11 mouse cellular contexts compared by ENCODE assay signal in genomic region chr12:99921045-99921444, GRCm38 (mm10). TPM values are rescaled to one million over a fixed set of nuclear protein-coding genes. Genes with fewer than 3 reads are reported as not detected.
A peak's percentile ranks its signal among the peaks of the same experiment; 100 is the strongest.
DNase-seq lines count a peak whose midpoint lies in the region; ATAC-seq and TF ChIP-seq lines count a peak whose summit lies in the region.
"Had no signal": no experiment of that assay in that cellular context is flagged by ENCODE, and none has a peak within 500 bp of the region (broad histone marks: within the 10 kb centered on the region; RNA-seq: fewer than 3 reads in every experiment).

No protein-coding gene starts in this region.

- no peaks in the 10 kb centered on the region for H3K9me3 ChIP-seq in hindbrain, postnatal 0 days (ENCODE audit: low read length)
- H3K9me3 ChIP-seq in hindbrain, embryonic 13.5 days, result no peaks in the 10 kb centered on the region
- H3K9me3 ChIP-seq in embryonic facial prominence, embryonic 11.5 days (replicated peaks; ENCODE audit: control insufficient read depth, low read length), result no peaks in the 10 kb centered on the region
- H3K9me3 ChIP-seq: heart, embryonic 15.5 days had no signal

- H3K27me3 ChIP-seq in hindbrain, postnatal 0 days (ENCODE audit: insufficient read depth, low read length), result no peaks in the 10 kb centered on the region
- H3K27me3 ChIP-seq in hindbrain, embryonic 13.5 days, result no peaks in the 10 kb centered on the region
- H3K27me3 ChIP-seq in testis, adult 2 months (ENCODE audit: control insufficient read depth, insufficient read depth, low read length), result no peaks in the 10 kb centered on the region
- H3K27me3 ChIP-seq in embryonic facial prominence, embryonic 11.5 days (ENCODE audit: control insufficient read depth, insufficient read depth, low read length), result no peaks in the 10 kb centered on the region
- H3K27me3 ChIP-seq: heart, embryonic 15.5 days had no signal

- H3K9ac ChIP-seq in hindbrain, postnatal 0 days (replicated peaks; ENCODE audit: low read length), result no peak overlapping the region
- H3K9ac ChIP-seq in hindbrain, embryonic 13.5 days, result no peak overlapping the region
- no peak overlapping the region for H3K9ac ChIP-seq in embryonic facial prominence, embryonic 11.5 days (replicated peaks; ENCODE audit: low read length)
- H3K9ac ChIP-seq: heart, embryonic 15.5 days had no signal

- H3K27ac ChIP-seq in hindbrain, postnatal 0 days, result no peak overlapping the region
- no peak overlapping the region for H3K27ac ChIP-seq in hindbrain, embryonic 13.5 days
- no peak overlapping the region for H3K27ac ChIP-seq in testis, adult 2 months (ENCODE audit: control insufficient read depth, insufficient read depth, low read depth, low read length)
- H3K27ac ChIP-seq in embryonic facial prominence, embryonic 11.5 days (replicated peaks; ENCODE audit: low read depth, low read length), result no peak overlapping the region
- H3K27ac ChIP-seq: heart, embryonic 15.5 days had no signal

- H3K4me3 ChIP-seq in hindbrain, postnatal 0 days (ENCODE audit: low read length), result no peak overlapping the region
- no peak overlapping the region for H3K4me3 ChIP-seq in hindbrain, embryonic 13.5 days
- no peak overlapping the region for H3K4me3 ChIP-seq in testis, adult 2 months (ENCODE audit: control insufficient read depth, low read depth, low read length)
- no peak overlapping the region for H3K4me3 ChIP-seq in embryonic facial prominence, embryonic 11.5 days (ENCODE audit: low read depth, low read length)
- H3K4me3 ChIP-seq: heart, embryonic 15.5 days had no signal

- no peak for TF ChIP-seq POLR2A in testis, adult 2 months (IDR thresholded peaks at IDR 0.05; ENCODE audit: control insufficient read depth, low read depth, low read length)

- ATAC-seq in hindbrain, postnatal 0 days, result no peak
- ATAC-seq in hindbrain, embryonic 13.5 days (ENCODE audit: low FRiP score), result no peak
- ATAC-seq in embryonic facial prominence, embryonic 11.5 days (replicated peaks; ENCODE audit: insufficient number of reproducible peaks, low FRiP score, low TSS enrichment, low read depth), result no peak
- ATAC-seq: forebrain, embryonic 16.5 days had no signal

- TF ChIP-seq CTCF in hindbrain, postnatal 0 days (IDR thresholded peaks at IDR 0.05; ENCODE audit: low read depth), result peak; percentile 71
- TF ChIP-seq CTCF in testis, adult 2 months (IDR thresholded peaks at IDR 0.05; ENCODE audit: control insufficient read depth, insufficient read depth, insufficient replicate concordance, low read depth, low read length), result peak; percentile 15; the same call in 1 of the 2 replicates

- 85% methylated on average over 3 of the region's 3 CpGs for WGBS in hindbrain, postnatal 0 days
- WGBS in hindbrain, embryonic 13.5 days, result 85% methylated on average over 3 of the region's 3 CpGs
- 79% methylated on average over 3 of the region's 3 CpGs for WGBS in embryonic facial prominence, embryonic 11.5 days

- H3K4me1 ChIP-seq in hindbrain, postnatal 0 days (ENCODE audit: insufficient read depth, low read length), result peaks cover 7% of the 10 kb centered on the region
- peaks cover 18% of the 10 kb centered on the region for H3K4me1 ChIP-seq in hindbrain, embryonic 13.5 days (replicated peaks)
- no peaks in the 10 kb centered on the region for H3K4me1 ChIP-seq in testis, adult 2 months (ENCODE audit: control insufficient read depth, insufficient read depth, low read length)
- no peaks in the 10 kb centered on the region for H3K4me1 ChIP-seq in embryonic facial prominence, embryonic 11.5 days (ENCODE audit: control insufficient read depth, insufficient read depth, low read length)

- H3K36me3 ChIP-seq in hindbrain, postnatal 0 days (ENCODE audit: insufficient read depth, low read length), result peaks cover 3% of the 10 kb centered on the region; the same call in 1 of the 2 replicates
- peaks cover 41% of the 10 kb centered on the region for H3K36me3 ChIP-seq in hindbrain, embryonic 13.5 days
- no peaks in the 10 kb centered on the region; the same call in 1 of the 2 replicates for H3K36me3 ChIP-seq in testis, adult 2 months (ENCODE audit: control insufficient read depth, insufficient read depth, low read length)
- H3K36me3 ChIP-seq in embryonic facial prominence, embryonic 11.5 days (replicated peaks; ENCODE audit: control insufficient read depth, insufficient read depth, low read depth, low read length), result no peaks in the 10 kb centered on the region; the same call in 1 of the 2 replicates

- DNase-seq in hindbrain, postnatal 0 days (ENCODE audit: low spot score), result peak; percentile 36
- no peak for DNase-seq in testis, postnatal 14 days (ENCODE audit: low spot score)
- peak; percentile 23 for DNase-seq in embryonic facial prominence, embryonic 11.5 days (ENCODE audit: low spot score)
- DNase-seq in spleen, postnatal 4 days (ENCODE audit: low spot score in 2 of 2), result no peak
- no peak for DNase-seq in layer of hippocampus, postnatal 36 days
- no peak for DNase-seq in spleen, adult 12 weeks (ENCODE audit: low spot score)

- H3K4me2 ChIP-seq in hindbrain, postnatal 0 days (ENCODE audit: low read depth, low read length), result no peak overlapping the region
- H3K4me2 ChIP-seq in hindbrain, embryonic 13.5 days, result no peak overlapping the region
- H3K4me2 ChIP-seq in embryonic facial prominence, embryonic 11.5 days (ENCODE audit: low read depth, low read length), result no peak overlapping the region
- H3K4me2 ChIP-seq: heart, embryonic 15.5 days had no signal

RNA-seq across cellular contexts. Expression of gene Tdp1, which starts 36.7 kb away (rescaled TPM):
- total RNA-seq in hindbrain, postnatal 0 days (2014; rRNA removed), result 14.2 and 14.6 TPM in 2 replicates
- 35.1 and 36.2 TPM in 2 replicates for polyA plus RNA-seq in hindbrain, postnatal 0 days (2015; fragmentation: Nextera tagmentation; extraction: Ambion mirVana)
- polyA plus RNA-seq in hindbrain, embryonic 13.5 days (2015; fragmentation: Nextera tagmentation; extraction: Ambion mirVana), result 48.2 and 52.3 TPM in 2 replicates
- polyA plus RNA-seq in testis, adult 2 months (2012; rRNA removed), result 95.7 and 109 TPM in 2 replicates
- polyA plus RNA-seq in embryonic facial prominence, embryonic 11.5 days (2014; fragmentation: Nextera tagmentation; extraction: Ambion mirVana), result 83.1 and 83.5 TPM in 2 replicates
- 10 to 100 TPM; 26.3 to 31.8 TPM for total RNA-seq in layer of hippocampus, postnatal 36 days (2021)

RNA-seq across cellular contexts. Expression of gene Efcab11, which starts 36.8 kb away (rescaled TPM):
- total RNA-seq in hindbrain, postnatal 0 days (2014; rRNA removed), result 4.7 and 4.8 TPM in 2 replicates
- 4.3 and 5.5 TPM in 2 replicates for polyA plus RNA-seq in hindbrain, postnatal 0 days (2015; fragmentation: Nextera tagmentation; extraction: Ambion mirVana)
- 5.7 and 6.1 TPM in 2 replicates for polyA plus RNA-seq in hindbrain, embryonic 13.5 days (2015; fragmentation: Nextera tagmentation; extraction: Ambion mirVana)
- polyA plus RNA-seq in testis, adult 2 months (2012; rRNA removed), result 6.3 and 7.1 TPM in 2 replicates
- 24.4 and 27.3 TPM in 2 replicates for polyA plus RNA-seq in embryonic facial prominence, embryonic 11.5 days (2014; fragmentation: Nextera tagmentation; extraction: Ambion mirVana)
- total RNA-seq in layer of hippocampus, postnatal 36 days (2021), result under 1 TPM; 0.17 to 0.86 TPM

RNA-seq across cellular contexts. Expression of gene Kcnk13, which starts 43.3 kb away (rescaled TPM):
- 1.8 and 3.7 TPM in 2 replicates for total RNA-seq in hindbrain, postnatal 0 days (2014; rRNA removed)
- 1.9 and 2.4 TPM in 2 replicates for polyA plus RNA-seq in hindbrain, postnatal 0 days (2015; fragmentation: Nextera tagmentation; extraction: Ambion mirVana)
- 0.47 and 0.60 TPM in 2 replicates for polyA plus RNA-seq in hindbrain, embryonic 13.5 days (2015; fragmentation: Nextera tagmentation; extraction: Ambion mirVana)
- polyA plus RNA-seq in testis, adult 2 months (2012; rRNA removed), result 1.3 and 1.7 TPM in 2 replicates
- polyA plus RNA-seq in embryonic facial prominence, embryonic 11.5 days (2014; fragmentation: Nextera tagmentation; extraction: Ambion mirVana), result 0.41 and 0.54 TPM in 2 replicates
- 1 to 10 TPM; 7.4 TPM for total RNA-seq in layer of hippocampus, postnatal 36 days (2021)
- total RNA-seq: megakaryocyte-erythroid progenitor cell, adult 5-6 weeks had no signal

Comparison
In these comparisons a context has a peak if more than half of its experiments do, and no peak if none do; other contexts are left out.
1. DNase-seq: peak in hindbrain, postnatal 0 days (single experiment) and embryonic facial prominence, embryonic 11.5 days (single experiment); none in testis, postnatal 14 days (single experiment), spleen, postnatal 4 days (0 of 2), layer of hippocampus, postnatal 36 days (0 of 2) and spleen, adult 12 weeks (single experiment).